ENCODE assay signal across 8 mouse cellular contexts in the genomic region with DNA sequence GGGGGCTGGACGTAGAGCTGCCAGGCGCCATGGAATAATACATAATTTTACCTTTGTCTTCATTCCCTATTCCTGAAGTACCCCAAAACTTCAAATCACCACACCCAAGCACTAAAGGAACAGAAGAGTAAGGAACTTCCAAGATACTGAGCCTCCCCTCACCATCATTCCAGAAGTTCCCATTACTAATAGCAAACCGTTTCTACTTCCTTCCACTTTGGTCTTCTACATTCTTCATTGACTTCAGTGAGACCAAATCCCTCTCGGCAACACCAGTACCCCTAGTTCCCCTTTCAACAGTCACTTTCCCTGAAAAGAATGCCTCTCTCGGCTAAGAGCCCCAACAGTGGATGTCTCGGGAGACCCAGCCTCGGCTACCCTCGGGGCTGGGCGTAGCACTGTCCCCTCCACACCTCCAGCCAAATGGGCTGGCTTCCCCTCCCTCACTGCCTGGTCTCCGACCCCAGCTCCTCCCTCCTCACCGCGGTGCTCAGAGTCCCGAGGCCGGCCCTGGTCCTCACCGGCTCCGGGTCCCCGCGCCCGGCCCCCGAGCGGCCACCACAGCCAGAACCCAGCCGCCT. TPM values are rescaled to one million over a fixed set of nuclear protein-coding genes. Genes with fewer than 3 reads are reported as not detected.
DNase-seq lines count a peak whose midpoint lies in the region; ATAC-seq and TF ChIP-seq lines count a peak whose summit lies in the region.

No protein-coding gene starts in this region.

- ATAC-seq in heart, embryonic 13.5 days (ENCODE audit: extremely low read depth, insufficient number of reproducible peaks, low FRiP score, low TSS enrichment), result no peak; the same call in 1 of the 2 replicates
- ATAC-seq in G1E (ENCODE audit: extremely low read depth, insufficient number of reproducible peaks, low FRiP score, poor library complexity, severe bottlenecking), result no peak
- no peak for ATAC-seq in midbrain, embryonic 12.5 days (ENCODE audit: low FRiP score, low read depth)

- H3K27ac ChIP-seq in heart, embryonic 13.5 days (replicated peaks), result peak overlapping the region; percentile 99
- peak overlapping the region; percentile 98 for H3K27ac ChIP-seq in hindbrain, embryonic 10.5 days
- peak overlapping the region; percentile 98 for H3K27ac ChIP-seq in midbrain, embryonic 12.5 days (replicated peaks)

- H3K9me3 ChIP-seq in heart, embryonic 13.5 days, result no peaks in the 10 kb centered on the region
- no peaks in the 10 kb centered on the region for H3K9me3 ChIP-seq in G1E (replicated peaks)
- H3K9me3 ChIP-seq in hindbrain, embryonic 10.5 days, result no peaks in the 10 kb centered on the region
- no peaks in the 10 kb centered on the region for H3K9me3 ChIP-seq in midbrain, embryonic 12.5 days

- H3K4me2 ChIP-seq in heart, embryonic 13.5 days, result peak overlapping the region; percentile 70
- peak overlapping the region; percentile 73 for H3K4me2 ChIP-seq in midbrain, embryonic 12.5 days (replicated peaks)

- H3K36me3 ChIP-seq in heart, embryonic 13.5 days, result peaks cover 29% of the 10 kb centered on the region
- H3K36me3 ChIP-seq in G1E (replicated peaks), result peaks cover 59% of the 10 kb centered on the region
- H3K36me3 ChIP-seq in hindbrain, embryonic 10.5 days, result peaks cover 38% of the 10 kb centered on the region
- H3K36me3 ChIP-seq in midbrain, embryonic 12.5 days, result peaks cover 23% of the 10 kb centered on the region

- TF ChIP-seq CTCF in G1E (IDR thresholded peaks at IDR 0.05; ENCODE audit: low read depth, low read length), result no peak

- no peak for DNase-seq in heart, postnatal 25 days (ENCODE audit: low spot score)
- no peak for DNase-seq in G1E (ENCODE audit: low spot score)
- no peak for DNase-seq in hindbrain, embryonic 10.5 days (ENCODE audit: low spot score)
- DNase-seq in adrenal gland, postnatal 10 days, result no peak
- no peak for DNase-seq in left cerebral cortex, adult 11 months (ENCODE audit: low spot score)
- no peak for DNase-seq in cerebellum, adult 9-10 months

- WGBS in heart, embryonic 13.5 days, result under 1% methylated on average over 22 of the region's 22 CpGs
- under 1% methylated on average over 22 of the region's 22 CpGs for WGBS in hindbrain, embryonic 10.5 days
- 1% methylated on average over 22 of the region's 22 CpGs for WGBS in midbrain, embryonic 12.5 days

- H3K4me1 ChIP-seq in heart, embryonic 13.5 days, result peaks cover 41% of the 10 kb centered on the region
- H3K4me1 ChIP-seq in G1E (ENCODE audit: insufficient read depth, low read depth, low read length), result peaks cover 40% of the 10 kb centered on the region
- H3K4me1 ChIP-seq in hindbrain, embryonic 10.5 days (replicated peaks), result peaks cover 17% of the 10 kb centered on the region
- H3K4me1 ChIP-seq in midbrain, embryonic 12.5 days, result peaks cover 12% of the 10 kb centered on the region

- H3K9ac ChIP-seq in heart, embryonic 13.5 days, result peak overlapping the region; percentile 97
- peak overlapping the region; percentile 93 for H3K9ac ChIP-seq in midbrain, embryonic 12.5 days (replicated peaks)

- intact Hi-C loops in heart, postnatal 25 days (cut with DNase I), result no loop called here

- H3K27me3 ChIP-seq in heart, embryonic 13.5 days (replicated peaks), result no peaks in the 10 kb centered on the region
- no peaks in the 10 kb centered on the region for H3K27me3 ChIP-seq in G1E (ENCODE audit: insufficient read depth, low read length)
- no peaks in the 10 kb centered on the region for H3K27me3 ChIP-seq in hindbrain, embryonic 10.5 days (ENCODE audit: insufficient read depth, poor library complexity, severe bottlenecking)
- H3K27me3 ChIP-seq in midbrain, embryonic 12.5 days, result no peaks in the 10 kb centered on the region

- peak overlapping the region; percentile 91 for H3K4me3 ChIP-seq in heart, embryonic 13.5 days
- H3K4me3 ChIP-seq in G1E (ENCODE audit: low read depth, low read length), result peak overlapping the region; percentile 86
- peak overlapping the region; percentile 83 for H3K4me3 ChIP-seq in hindbrain, embryonic 10.5 days
- peak overlapping the region; percentile 91 for H3K4me3 ChIP-seq in midbrain, embryonic 12.5 days

RNA-seq across cellular contexts. Expression of a gene that starts 0.6 kb away (rescaled TPM):
- 60.4 and 62.1 TPM in 2 replicates for polyA plus RNA-seq in heart, embryonic 13.5 days (2015; fragmentation: Nextera tagmentation; extraction: Ambion mirVana)
- 10 to 100 TPM; 68.9 to 72.5 TPM for total RNA-seq in heart, postnatal 25 days (2021)
- total RNA-seq in G1E (2014; fragmentation: Nextera tagmentation) (49.1 TPM in 2 replicates), G1E (2017) (48.0 and 52.7 TPM in 2 replicates)
- 17.5 and 20.0 TPM in 2 replicates for polyA plus RNA-seq in G1E (2012)
- 73.5 and 86.0 TPM in 2 replicates for polyA plus RNA-seq in hindbrain, embryonic 10.5 days (2016; fragmentation: Nextera tagmentation; extraction: Ambion mirVana)
- 96.5 and 102 TPM in 2 replicates for polyA plus RNA-seq in midbrain, embryonic 12.5 days (2016; fragmentation: Nextera tagmentation; extraction: Ambion mirVana)
- total RNA-seq in adrenal gland, postnatal 10 days (2021), result 10 to 100 TPM; 91.4 to 96.1 TPM

RNA-seq across cellular contexts. Expression of a gene that starts 8.5 kb away (rescaled TPM):
- 1.6 and 2.6 TPM in 2 replicates for polyA plus RNA-seq in heart, embryonic 13.5 days (2015; fragmentation: Nextera tagmentation; extraction: Ambion mirVana)
- under 1 TPM; 0.49 to 0.89 TPM for total RNA-seq in heart, postnatal 25 days (2021)
- total RNA-seq in G1E (2014; fragmentation: Nextera tagmentation) (0.58 and 2.4 TPM in 2 replicates), G1E (2017) (0.76 and 1.0 TPM in 2 replicates)
- polyA plus RNA-seq in G1E (2012), result 0.05 and 0.06 TPM in 2 replicates
- polyA plus RNA-seq in hindbrain, embryonic 10.5 days (2016; fragmentation: Nextera tagmentation; extraction: Ambion mirVana), result 7.1 and 7.3 TPM in 2 replicates
- polyA plus RNA-seq in midbrain, embryonic 12.5 days (2016; fragmentation: Nextera tagmentation; extraction: Ambion mirVana), result 0.90 and 1.1 TPM in 2 replicates
- 1 to 10 TPM; 2.1 to 2.7 TPM for total RNA-seq in adrenal gland, postnatal 10 days (2021)

RNA-seq across cellular contexts. Expression of a gene that starts 9.3 kb away (rescaled TPM):
- 86.6 and 92.0 TPM in 2 replicates for polyA plus RNA-seq in heart, embryonic 13.5 days (2015; fragmentation: Nextera tagmentation; extraction: Ambion mirVana)
- total RNA-seq in heart, postnatal 25 days (2021), result 10 to 100 TPM; 12.7 to 15.7 TPM
- total RNA-seq in G1E (2014; fragmentation: Nextera tagmentation) (108 and 117 TPM in 2 replicates), G1E (2017) (109 and 113 TPM in 2 replicates)
- 34.7 and 36.3 TPM in 2 replicates for polyA plus RNA-seq in G1E (2012)
- 91.0 and 109 TPM in 2 replicates for polyA plus RNA-seq in hindbrain, embryonic 10.5 days (2016; fragmentation: Nextera tagmentation; extraction: Ambion mirVana)
- polyA plus RNA-seq in midbrain, embryonic 12.5 days (2016; fragmentation: Nextera tagmentation; extraction: Ambion mirVana), result 76.4 and 85.5 TPM in 2 replicates
- 10 to 100 TPM; 33.2 to 38.6 TPM for total RNA-seq in adrenal gland, postnatal 10 days (2021)

RNA-seq across cellular contexts. Expression of a gene that starts 21.6 kb away (rescaled TPM):
- polyA plus RNA-seq in heart, embryonic 13.5 days (2015; fragmentation: Nextera tagmentation; extraction: Ambion mirVana), result 11.1 and 12.4 TPM in 2 replicates
- total RNA-seq in heart, postnatal 25 days (2021), result 10 to 100 TPM; 22.1 to 23.1 TPM
- 4.6 and 8.7 TPM in 2 replicates for total RNA-seq in G1E (2014; fragmentation: Nextera tagmentation)
- 8.1 and 8.4 TPM in 2 replicates for total RNA-seq in G1E (2017)
- 0.96 and 1.7 TPM in 2 replicates for polyA plus RNA-seq in G1E (2012)
- polyA plus RNA-seq in hindbrain, embryonic 10.5 days (2016; fragmentation: Nextera tagmentation; extraction: Ambion mirVana), result 11.1 and 14.6 TPM in 2 replicates
- polyA plus RNA-seq in midbrain, embryonic 12.5 days (2016; fragmentation: Nextera tagmentation; extraction: Ambion mirVana), result 12.5 and 13.6 TPM in 2 replicates
- total RNA-seq in adrenal gland, postnatal 10 days (2021), result 10 to 100 TPM; 19.8 to 24.2 TPM

RNA-seq across cellular contexts. Expression of a gene that starts 49.2 kb away (rescaled TPM):
- polyA plus RNA-seq in heart, embryonic 13.5 days (2015; fragmentation: Nextera tagmentation; extraction: Ambion mirVana), result 4.8 and 5.0 TPM in 2 replicates
- total RNA-seq in heart, postnatal 25 days (2021), result 10 to 100 TPM; 11.7 to 11.9 TPM
- 6.8 and 8.4 TPM in 2 replicates for total RNA-seq in G1E (2014; fragmentation: Nextera tagmentation)
- total RNA-seq in G1E (2017), result 3.3 TPM in 2 replicates
- 0.19 and 0.50 TPM in 2 replicates for polyA plus RNA-seq in G1E (2012)
- 4.1 and 4.4 TPM in 2 replicates for polyA plus RNA-seq in hindbrain, embryonic 10.5 days (2016; fragmentation: Nextera tagmentation; extraction: Ambion mirVana)
- polyA plus RNA-seq in midbrain, embryonic 12.5 days (2016; fragmentation: Nextera tagmentation; extraction: Ambion mirVana), result 3.9 and 4.8 TPM in 2 replicates
- total RNA-seq in adrenal gland, postnatal 10 days (2021), result 10 to 100 TPM; 16.2 to 17.2 TPM
